Mouse (Mus musculus): Measurements from ENCODE around the gene Slu7.

DNA sequence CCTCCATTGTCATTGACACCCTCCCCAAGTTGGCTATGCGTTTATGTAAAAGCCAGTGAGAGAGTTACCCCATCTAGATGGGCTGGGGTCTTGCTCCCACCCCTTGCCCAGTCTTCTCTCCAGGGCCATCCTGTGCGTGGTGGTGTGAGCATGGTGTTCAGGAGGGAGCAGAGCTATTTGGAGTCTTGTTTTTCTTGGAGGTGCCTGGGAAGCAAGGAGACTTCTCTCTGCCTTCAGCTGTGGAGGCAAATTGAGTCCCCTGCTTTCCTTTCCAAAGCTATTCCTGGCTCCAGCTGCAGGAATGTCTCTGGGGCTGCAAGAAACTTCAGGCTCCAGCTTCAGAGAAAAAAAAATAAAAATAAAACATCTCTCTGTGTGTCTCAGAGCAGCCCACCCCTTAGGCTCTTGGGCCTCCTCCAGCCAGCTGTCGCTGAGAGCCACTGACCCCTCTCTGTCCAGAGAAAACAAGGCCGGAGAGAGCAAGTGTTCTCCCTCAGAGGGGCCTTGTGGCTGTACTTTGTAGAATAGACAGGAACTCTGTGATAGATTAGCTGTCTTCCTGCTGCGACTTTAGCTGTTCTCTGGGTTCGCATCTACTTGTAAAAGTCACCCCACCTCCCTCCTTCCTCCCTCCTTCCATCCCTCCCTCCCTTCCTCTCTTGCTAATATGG, 49.7 kb downstream of the Slu7 start:
- TF ChIP-seq POLR2A (IDR thresholded peaks at IDR 0.05; ENCODE audit: control insufficient read depth, extremely low read depth, insufficient read depth, low read length, poor library complexity) (no peak), CTCF (IDR thresholded peaks at IDR 0.05; ENCODE audit: borderline replicate concordance, control insufficient read depth, extremely low read depth, insufficient read depth, low read length, poor library complexity) (no peak)
